Mouse (Mus musculus) right cerebral cortex, postnatal 36 days (tissue): ENCODE data around the gene Cdkn1a.
"Not testable (repeated sequence)": the region's sequence is repeated elsewhere in the genome, so short reads cannot be mapped to it uniquely, and the experiment has no call there.

Source experiments
- DNase-seq, 2 experiments: peaks; one replicate each; pipeline ENCODE4 v3.0.0; 2022; ENCODE audit warnings: low spot score in 2 of 2, mixed read lengths in 1 of 2

The Cdkn1a gene

GRCm38 (mm10) chr17:29090776-29091175 is at the start of gene Cdkn1a:
Gene Cdkn1a, plus strand, starts transcription at chr17:29090976.
- no peak for DNase-seq

DNA sequence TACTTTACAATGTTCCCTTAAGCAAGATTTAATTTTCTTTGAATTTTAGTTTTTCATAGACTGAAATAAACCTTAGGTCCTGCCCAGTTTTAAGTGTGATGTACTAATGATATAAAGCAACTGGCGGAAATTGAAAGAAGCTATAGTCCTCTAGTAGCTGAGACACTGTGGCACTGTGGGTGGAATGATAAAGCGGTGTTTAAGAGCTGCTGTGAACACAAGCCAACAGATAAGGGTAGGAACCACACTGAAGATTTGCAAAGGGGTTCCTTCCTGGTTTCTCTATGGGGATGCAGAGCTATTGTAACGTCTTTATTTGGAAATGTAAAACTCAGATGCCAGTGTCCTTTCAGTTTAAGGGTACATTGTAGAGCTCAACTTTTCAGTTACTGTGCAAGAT is 49.1 kb upstream of the Cdkn1a start:
- DNase-seq, result not testable (repeated sequence)

- no peak for DNase-seq
Observed at GRCm38 (mm10) chr17:29042569-29042968, 48.2 kb upstream of the Cdkn1a start.

DNA sequence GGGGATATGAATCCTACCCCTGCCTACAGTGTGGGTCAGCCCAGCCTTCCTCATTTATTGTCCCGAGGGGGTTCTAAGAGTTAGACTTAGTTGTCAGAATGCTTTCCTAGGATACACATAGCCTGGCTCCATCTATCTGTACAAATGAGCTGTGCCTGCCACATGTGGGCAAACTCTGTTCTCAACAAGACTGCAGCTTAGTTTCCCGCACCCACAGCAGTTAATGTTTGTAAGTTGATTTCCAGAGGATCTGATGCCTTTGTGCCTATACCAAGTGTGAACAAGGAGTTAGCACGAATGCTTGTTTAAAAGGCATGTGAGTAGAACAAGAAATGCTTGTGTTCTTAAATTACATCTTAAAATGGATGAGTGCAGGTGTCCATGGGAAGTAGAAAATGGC is 47.2 kb upstream of the Cdkn1a start:
- DNase-seq, result no peak

DNA sequence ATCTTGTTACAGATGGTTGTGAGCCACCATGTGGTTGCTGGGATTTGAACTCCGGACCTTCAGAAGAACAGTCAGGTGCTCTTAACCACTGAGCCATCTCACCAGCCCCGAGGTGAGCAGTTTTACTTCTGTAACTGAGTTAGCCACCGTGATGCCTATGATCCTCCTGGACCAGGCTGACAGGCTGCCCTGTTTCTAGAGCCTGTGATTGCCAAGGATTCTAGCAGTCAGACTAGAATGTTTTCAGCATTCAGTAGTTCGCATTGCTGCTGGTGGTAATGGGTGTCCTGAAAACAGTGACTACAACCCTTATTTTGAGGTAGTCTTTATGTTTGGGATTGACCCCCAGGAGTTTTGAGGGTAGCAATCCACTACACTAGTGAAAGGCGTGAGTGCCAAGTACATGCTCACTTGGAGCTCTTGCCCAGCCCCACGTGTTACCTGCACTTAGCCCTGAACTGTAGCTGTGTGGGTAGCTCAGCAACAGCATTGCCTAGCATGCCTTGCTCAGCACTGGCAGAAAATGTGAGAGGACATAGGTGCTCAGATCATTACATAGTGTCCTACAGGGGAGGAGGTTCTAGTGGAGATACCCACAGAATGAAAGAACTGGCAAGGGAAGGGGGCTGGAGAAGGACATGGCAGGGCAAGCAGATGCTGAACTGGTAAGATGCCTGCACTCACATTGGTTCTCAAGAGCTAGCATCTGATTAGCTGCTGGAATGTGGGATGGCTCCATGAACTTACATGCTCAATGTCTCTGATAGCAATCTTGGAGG is 46.4 kb upstream of the Cdkn1a start:
- no peak for DNase-seq

DNA sequence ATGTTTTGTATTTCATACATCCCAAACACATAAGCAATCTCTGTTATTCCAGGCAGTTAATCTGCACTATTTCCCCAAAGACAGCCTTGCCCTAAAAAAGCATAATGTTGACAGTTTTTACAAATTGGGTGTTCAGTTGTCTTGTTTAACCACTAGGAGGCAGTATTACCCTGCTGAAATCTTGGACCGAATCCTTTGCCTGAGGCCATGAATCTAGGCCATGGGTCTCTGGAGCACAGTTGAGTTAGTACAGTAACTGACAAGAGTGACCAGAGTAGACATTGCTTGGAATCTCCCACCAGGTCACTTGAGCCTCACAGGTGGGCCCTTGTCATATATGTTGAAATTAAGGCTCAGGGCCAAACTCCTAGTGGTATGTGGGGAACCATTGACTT is 45.9 kb upstream of the Cdkn1a start:
- no peak for DNase-seq

- no peak for DNase-seq
Observed at GRCm38 (mm10) chr17:29045741-29046530, 44.8 kb upstream of the Cdkn1a start.

GRCm38 (mm10) chr17:29046863-29047262 is 43.9 kb upstream of the Cdkn1a start:
- DNase-seq, result no peak

DNA sequence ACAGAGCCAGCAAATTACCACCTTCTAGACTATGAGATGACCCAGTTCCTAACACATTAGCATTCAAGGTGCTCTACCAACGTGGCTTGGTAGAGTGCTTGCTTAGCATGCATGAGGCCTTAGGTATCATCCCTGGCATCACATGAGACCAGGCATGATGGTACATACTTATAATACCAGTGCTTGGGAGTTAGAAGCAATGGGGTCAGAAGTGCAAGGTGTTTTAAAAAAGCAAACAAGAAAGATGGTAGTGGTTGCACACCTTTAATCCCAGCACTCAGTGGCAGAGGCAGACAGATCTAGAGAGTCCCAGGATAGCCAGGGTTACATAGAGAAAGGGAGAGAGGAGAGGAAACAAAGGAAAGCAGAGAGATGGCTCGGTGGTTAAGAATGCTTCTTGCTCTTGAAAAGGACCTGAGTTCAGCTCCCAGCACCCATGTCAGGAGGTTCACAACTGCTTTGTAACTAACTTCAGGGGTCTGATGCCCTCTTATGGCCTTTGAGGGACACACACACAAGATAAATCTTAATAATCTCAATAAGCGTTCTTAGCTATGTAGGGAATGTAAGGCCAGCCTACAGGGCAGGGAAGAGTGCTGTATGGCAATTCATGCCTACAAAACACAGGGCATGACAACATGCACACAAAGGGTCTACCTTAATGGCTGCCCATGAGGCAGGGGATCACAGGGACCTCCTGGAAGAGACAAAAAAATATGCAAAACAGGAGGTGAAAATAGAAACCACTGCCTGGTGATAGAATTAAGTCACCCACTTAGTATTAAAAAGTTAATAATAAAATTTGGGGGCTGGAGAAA is 42.9 kb upstream of the Cdkn1a start:
- no peak for DNase-seq

- peak; percentile 77 to 83 for DNase-seq
Observed at GRCm38 (mm10) chr17:29048748-29049507, 41.8 kb upstream of the Cdkn1a start.

DNA sequence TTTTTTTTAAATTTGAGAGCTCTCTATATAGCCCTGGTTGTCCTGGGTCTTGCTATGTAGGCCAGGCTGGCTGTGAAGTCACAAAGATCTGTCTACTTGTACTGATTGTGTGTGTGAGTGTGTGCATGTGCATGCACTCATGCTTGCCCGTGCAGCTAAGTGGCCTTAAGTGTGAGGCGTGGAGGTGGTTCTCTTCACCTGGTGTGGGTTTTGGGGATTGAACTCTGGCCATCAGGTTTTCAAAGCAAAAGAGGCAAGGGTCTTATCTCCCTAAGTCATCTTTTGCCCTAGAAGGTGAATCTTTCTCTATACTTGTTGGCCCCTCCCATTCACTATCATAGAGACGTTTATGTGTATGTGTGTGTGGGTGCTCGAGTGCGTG is 41.3 kb upstream of the Cdkn1a start:
- no peak for DNase-seq

- no peak for DNase-seq
Observed at GRCm38 (mm10) chr17:29049923-29050322, 40.9 kb upstream of the Cdkn1a start.

DNA sequence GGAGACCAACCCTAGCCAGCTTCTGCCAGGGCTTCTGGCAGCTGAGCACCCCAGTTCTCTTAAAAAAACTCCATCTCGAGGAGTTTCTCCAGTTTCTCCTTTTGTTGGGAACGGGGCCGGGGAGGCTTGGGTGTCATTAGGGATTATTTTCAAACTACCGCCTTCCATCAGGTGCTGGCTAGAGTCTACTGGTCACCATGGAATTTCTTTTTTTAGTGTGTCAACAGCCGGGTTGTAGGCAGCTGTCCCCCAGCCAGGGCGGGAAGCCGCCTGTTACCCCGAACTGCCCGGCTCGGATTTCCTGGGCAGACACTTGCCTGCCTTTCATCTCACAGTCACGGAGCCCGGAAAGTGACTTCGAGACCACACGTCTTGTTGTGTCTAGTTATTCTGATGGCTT is 40.0 kb upstream of the Cdkn1a start:
- no peak for DNase-seq

GRCm38 (mm10) chr17:29053067-29053466 is 37.7 kb upstream of the Cdkn1a start:
- DNase-seq, result no peak

DNA sequence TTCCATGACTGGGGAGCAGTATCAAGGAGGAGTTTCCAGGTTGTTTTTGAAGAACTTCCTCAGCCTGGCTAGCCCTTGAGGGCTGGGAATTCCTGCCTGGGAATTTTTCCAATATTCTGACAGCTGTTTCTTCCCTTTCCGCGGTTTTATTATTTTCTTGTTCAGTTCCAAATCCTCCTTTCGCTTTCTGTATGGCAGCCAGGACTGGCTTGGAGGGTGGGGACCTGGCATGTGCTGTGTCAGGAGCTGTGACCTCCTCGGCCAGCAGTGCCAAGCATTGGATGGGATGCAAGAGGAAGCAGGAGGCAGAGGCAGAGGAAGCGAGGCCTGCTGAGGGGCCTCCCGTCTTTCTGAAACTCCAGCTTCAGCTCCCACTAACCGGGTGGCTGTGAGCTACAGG is 36.9 kb upstream of the Cdkn1a start:
- no peak for DNase-seq

DNA sequence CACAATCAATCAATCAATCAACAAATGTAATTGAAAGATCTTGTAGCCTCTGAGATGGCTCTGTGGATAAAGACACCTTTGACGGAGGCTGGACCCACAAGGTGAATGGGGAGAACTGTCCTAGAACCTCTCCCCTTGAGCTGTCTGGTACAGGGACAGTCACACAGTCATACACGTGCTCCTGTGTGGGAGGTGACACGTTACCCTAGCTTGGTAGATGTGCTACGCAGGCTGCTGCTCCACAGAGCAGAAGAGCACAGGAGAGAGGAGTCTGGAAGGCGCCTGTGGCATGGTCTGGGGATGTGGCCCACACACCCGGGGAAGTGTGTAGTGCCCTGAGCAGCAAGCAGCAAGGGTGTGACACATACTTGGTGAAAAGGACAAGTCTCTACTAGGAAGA is 36.3 kb upstream of the Cdkn1a start:
- DNase-seq, result no peak

GRCm38 (mm10) chr17:29055586-29055985 is 35.2 kb upstream of the Cdkn1a start:
- DNase-seq, result no peak

DNA sequence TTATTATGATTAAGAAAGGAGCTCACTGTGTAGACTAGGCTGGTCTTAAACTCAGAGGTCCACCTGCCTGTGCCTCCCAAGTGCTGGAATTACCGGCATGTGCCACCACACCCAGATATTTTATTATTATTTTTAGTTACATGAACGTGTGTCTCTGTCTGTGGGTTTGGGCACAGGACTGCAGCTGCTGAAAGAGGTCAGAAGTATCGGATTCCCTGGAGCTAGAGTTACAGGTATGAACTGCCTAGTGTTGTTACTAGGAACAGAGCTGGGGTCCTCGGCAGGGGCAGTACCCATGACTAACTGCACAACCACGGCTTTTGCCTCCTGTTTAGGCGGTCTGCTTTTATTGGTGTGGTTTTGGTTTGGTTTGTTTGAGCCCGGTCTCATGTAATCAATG is 34.6 kb upstream of the Cdkn1a start:
- DNase-seq, result no peak

DNA sequence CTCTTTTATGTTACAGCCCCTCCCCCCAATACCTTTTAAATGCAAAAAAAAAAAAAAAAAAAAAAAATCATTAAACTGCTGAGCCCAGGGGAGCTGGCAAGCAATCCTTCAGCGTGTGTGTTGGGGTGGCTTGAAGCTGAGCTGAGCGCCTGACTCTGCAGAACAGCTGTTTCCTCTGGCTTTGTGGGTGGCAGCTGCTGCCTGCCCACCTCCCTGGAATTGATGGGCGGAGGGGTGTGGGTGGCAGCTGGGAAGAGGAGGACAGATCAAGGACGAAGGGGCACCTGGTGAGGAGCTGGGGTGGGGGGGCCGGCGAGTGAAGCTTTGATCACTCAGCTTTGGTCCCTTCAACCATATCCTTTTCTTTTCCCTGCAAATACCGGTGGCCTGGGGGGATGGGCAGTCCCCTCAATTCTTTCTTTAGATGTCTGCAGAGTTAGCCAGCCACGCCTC is 34.1 kb upstream of the Cdkn1a start:
- DNase-seq, result no peak

DNA sequence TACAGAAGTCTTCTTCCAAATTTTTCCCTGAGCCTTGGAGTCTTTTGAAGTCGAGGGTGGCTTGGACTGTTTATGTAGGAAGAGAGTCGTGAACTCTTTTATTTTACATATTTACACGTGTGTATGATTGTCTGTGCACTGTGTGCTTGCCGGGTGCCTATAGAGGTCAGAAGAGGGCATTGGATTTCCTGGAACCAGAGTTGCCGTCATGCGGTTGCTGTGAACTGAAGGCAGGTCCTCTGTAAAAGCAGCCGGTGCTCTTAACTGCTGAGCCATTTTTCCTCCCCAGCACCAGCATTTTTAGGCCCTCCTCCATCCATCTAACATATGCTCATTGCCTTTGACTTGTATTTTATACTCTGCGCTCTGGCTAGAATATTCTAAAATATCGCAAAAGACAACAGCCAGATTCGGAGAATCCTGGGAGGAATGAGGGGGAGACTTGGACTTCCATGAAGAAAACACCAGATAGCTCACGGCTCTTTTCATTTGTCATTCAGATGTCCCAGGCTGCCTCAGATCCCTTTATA is 33.4 kb upstream of the Cdkn1a start:
- DNase-seq, result no peak

- DNase-seq, result no peak
Observed at GRCm38 (mm10) chr17:29057961-29058360, 32.8 kb upstream of the Cdkn1a start.
